Mouse (Mus musculus): ENCODE results near the gene Prkar2b.

Gene Prkar2b

GRCm38 (mm10) chr12:31920464-31921405 lies 140.4 kb downstream of the Prkar2b start:
- DNase-seq (ENCODE audit: low spot score) = peak; percentile 48

GRCm38 (mm10) chr12:31917245-31917644 lies 143.9 kb downstream of the Prkar2b start:
- DNase-seq (ENCODE audit: low spot score) = no peak

GRCm38 (mm10) chr12:31916691-31917090 lies 144.4 kb downstream of the Prkar2b start:
- DNase-seq (ENCODE audit: low spot score) = no peak

GRCm38 (mm10) chr12:31913614-31914013 lies 147.5 kb downstream of the Prkar2b start:
- DNase-seq (ENCODE audit: low spot score) = no peak

GRCm38 (mm10) chr12:31912966-31913551 lies 148.0 kb downstream of the Prkar2b start:
- peak; percentile 67 for DNase-seq (ENCODE audit: low spot score)
